ENCODE assay signal across 7 mouse cellular contexts in genomic region chr2:4401597-4402581, GRCm38 (mm10).
DNase-seq lines count a peak whose midpoint lies in the region; ATAC-seq lines count a peak whose summit lies in the region.

No protein-coding gene starts in this region.

- H3K4me3 ChIP-seq in embryonic facial prominence, embryonic 13.5 days: peak overlapping the region; percentile 67
- H3K4me3 ChIP-seq in midbrain, embryonic 15.5 days: peak overlapping the region; percentile 70

- peak overlapping the region; percentile 98 for H3K27ac ChIP-seq in embryonic facial prominence, embryonic 13.5 days
- H3K27ac ChIP-seq in midbrain, embryonic 15.5 days: peak overlapping the region; percentile 99

- peaks cover 63% of the 10 kb centered on the region for H3K4me1 ChIP-seq in embryonic facial prominence, embryonic 13.5 days
- peaks cover 42% of the 10 kb centered on the region for H3K4me1 ChIP-seq in midbrain, embryonic 15.5 days

- H3K36me3 ChIP-seq in embryonic facial prominence, embryonic 13.5 days: no peaks in the 10 kb centered on the region
- H3K36me3 ChIP-seq in midbrain, embryonic 15.5 days (replicated peaks): no peaks in the 10 kb centered on the region

- no peaks in the 10 kb centered on the region for H3K27me3 ChIP-seq in embryonic facial prominence, embryonic 13.5 days
- no peaks in the 10 kb centered on the region for H3K27me3 ChIP-seq in midbrain, embryonic 15.5 days (replicated peaks)

- no peaks in the 10 kb centered on the region for H3K9me3 ChIP-seq in embryonic facial prominence, embryonic 13.5 days
- H3K9me3 ChIP-seq in midbrain, embryonic 15.5 days: no peaks in the 10 kb centered on the region

- ATAC-seq in embryonic facial prominence, embryonic 13.5 days (ENCODE audit: insufficient number of reproducible peaks, insufficient read depth, low FRiP score, low TSS enrichment, low read depth): no peak
- ATAC-seq in midbrain, embryonic 15.5 days (replicated peaks): peak; percentile 81

- H3K9ac ChIP-seq in embryonic facial prominence, embryonic 13.5 days: peak overlapping the region; percentile 92
- peak overlapping the region; percentile 94 for H3K9ac ChIP-seq in midbrain, embryonic 15.5 days

- peak; percentile 12 for DNase-seq in ES-CJ7 (ENCODE audit: low read depth, low spot score)
- DNase-seq in adipocyte (ENCODE audit: low spot score): peak; percentile 12
- DNase-seq in heart, postnatal 10 days: peak; percentile 64 to 65
- DNase-seq in left cerebral cortex, postnatal 25 days (ENCODE audit: low spot score in 2 of 2): peak; percentile 47 to 65
- peak; percentile 50 for DNase-seq in yolk sac, embryonic 10.5 days (ENCODE audit: low spot score)

- under 1% methylated on average over 28 of the region's 28 CpGs for WGBS in embryonic facial prominence, embryonic 13.5 days
- under 1% methylated on average over 28 of the region's 28 CpGs for WGBS in midbrain, embryonic 15.5 days

- intact Hi-C loops in heart, postnatal 10 days (cut with DNase I): loop anchor here (1.0 to 5.0 kb wide), 5 partner anchors 35 to 180 kb away; no protein-coding TSS in a partner anchor
- intact Hi-C loops in left cerebral cortex, postnatal 25 days (cut with DNase I): loop anchor here (5.0 to 10.0 kb wide), 3 partner anchors 90 to 587 kb away; no protein-coding TSS in a partner anchor

- peak overlapping the region; percentile 72 for H3K4me2 ChIP-seq in embryonic facial prominence, embryonic 13.5 days
- peak overlapping the region; percentile 51 for H3K4me2 ChIP-seq in midbrain, embryonic 15.5 days

Comparison
In these comparisons a context has a peak if more than half of its experiments do, and no peak if none do; other contexts are left out.
1. DNase-seq: peak in every context shown above with its lines; median percentile 64 in heart, postnatal 10 days; 56 in left cerebral cortex, postnatal 25 days; 50 in yolk sac, embryonic 10.5 days; 12 in ES-CJ7; 12 in adipocyte.